Mouse (Mus musculus) 3T3-L1 (cell line): Measurements from ENCODE around the gene Ap4m1.

Experiments used
- DNase-seq: peaks from one replicate; pipeline ENCODE4 v3.0.0-alpha.2; 2015; ENCODE audit warnings: low read depth, low spot score

Ap4m1 gene

DNA sequence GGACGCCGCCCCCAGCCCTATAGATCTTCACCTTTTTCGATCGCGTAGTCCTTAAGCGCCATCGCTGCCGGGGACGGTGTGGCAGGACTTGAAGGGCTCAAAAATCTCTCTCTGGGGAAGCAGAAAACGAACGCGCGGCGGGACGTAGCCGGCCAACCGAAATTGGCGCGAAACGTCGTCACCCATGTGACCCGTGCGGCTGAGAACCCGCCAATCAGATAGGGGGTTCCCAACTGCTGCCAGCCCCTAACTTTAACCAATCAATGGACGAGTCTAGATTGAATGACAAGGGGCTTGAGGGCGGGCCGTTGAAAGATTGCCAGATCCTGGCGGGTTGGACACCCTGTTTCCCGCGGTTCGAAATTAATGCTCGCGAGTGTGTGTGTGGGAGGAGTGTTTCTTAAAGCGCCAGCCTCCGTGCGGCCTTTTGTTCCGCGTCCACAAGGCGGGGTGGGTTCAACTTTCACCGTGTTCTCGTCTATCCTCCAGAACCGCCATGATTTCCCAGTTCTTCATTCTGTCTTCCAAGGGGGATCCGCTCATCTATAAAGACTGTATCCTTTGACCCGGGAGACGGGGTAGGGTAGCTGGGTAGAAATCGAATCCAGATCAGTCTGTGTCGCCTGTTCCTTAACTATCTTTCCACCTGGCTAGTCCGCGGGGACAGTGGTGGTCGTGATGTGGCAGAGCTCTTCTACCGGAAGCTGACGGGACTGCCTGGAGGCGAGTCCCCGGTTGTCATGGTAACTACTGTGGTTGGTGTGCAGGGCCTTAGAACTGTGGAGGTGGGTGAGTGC, at the start of gene Ap4m1, which contains the start of gene Mcm7:
Ap4m1 (plus strand) TSS at position 308 of the 797 bp plus-strand sequence.
Mcm7 (minus strand) TSS at position 728 of the 797 bp plus-strand sequence.
- peak; percentile 100 for DNase-seq

DNA sequence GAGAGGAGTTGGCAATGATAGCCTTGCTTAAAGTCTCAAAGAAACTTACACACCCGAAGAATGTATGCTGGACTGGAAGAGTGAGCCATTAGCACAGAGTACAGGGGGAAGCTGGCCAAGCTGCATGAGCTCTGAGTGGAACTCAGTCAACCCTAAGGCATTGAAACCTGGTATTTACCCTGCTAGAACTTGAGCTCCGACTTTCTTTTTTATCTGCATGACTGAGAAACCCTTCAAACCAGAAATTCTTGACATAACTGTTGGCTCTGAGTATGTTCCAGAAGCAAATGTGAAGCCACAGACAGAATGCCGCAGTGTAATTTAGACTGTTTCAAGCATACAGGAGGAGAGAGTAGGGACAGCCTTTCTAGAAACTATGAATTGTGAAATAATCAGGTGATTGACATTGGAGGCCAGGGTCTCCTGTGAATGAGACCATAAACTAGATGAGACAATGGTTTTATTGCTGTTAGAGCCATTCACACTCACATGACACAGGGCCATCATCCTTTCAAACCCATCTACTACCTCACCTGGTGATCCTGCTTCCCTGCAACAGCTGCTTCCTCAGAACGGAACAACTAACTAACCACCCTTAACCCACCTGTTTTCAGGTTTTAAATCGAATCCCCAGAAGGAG, 39.3 kb upstream of the Ap4m1 start:
- no peak for DNase-seq

DNA sequence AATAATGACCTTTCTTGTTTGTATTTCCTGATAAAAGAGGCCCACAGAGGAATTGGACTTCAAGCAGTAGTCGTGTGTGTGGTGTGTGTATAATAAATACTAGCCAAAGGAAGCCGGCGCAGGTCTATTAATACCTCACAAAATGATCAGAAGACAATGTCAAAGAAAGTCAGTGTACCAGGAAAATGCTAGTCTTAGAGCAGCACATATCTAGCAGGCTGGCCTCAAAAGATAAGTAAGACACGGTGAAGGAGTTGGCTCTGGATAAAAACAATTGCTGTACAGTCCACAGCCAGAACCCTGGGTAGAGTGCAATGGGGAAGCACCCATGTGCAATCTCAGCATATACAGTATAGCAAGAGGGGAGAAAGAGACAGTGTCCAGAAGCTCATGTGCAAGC, 34.5 kb upstream of the Ap4m1 start:
- no peak for DNase-seq

- DNase-seq: peak; percentile 86
Observed at GRCm38 (mm10) chr5:138137935-138138549, 33.8 kb upstream of the Ap4m1 start.

GRCm38 (mm10) chr5:138138585-138138984, 33.2 kb upstream of the Ap4m1 start:
- no peak for DNase-seq

DNA sequence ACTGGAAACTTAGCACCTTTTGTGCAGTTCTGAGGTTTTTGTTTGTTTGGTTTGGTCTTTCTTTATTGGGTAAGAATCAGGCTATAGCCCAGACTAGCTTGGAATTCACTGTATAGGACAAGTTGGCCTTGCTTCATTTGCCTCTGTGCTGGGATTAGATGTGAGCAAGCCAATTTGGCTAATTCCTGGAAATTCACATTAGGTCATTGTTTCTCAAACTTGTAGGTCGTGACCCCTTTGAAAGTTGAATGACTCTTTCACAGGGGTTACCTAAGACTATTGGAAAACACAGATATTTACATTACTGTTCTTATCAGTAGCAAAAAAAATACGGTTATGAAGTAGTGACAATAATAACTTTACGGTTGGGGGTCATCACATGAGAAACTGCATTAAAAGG, 17.4 kb upstream of the Ap4m1 start:
- no peak for DNase-seq

- DNase-seq: peak; percentile 100
Observed at GRCm38 (mm10) chr5:138155443-138155976, 16.3 kb upstream of the Ap4m1 start, which contains the start of gene Zfp113. Gene Zfp113, minus strand, starts transcription at chr5:138155744.

DNA sequence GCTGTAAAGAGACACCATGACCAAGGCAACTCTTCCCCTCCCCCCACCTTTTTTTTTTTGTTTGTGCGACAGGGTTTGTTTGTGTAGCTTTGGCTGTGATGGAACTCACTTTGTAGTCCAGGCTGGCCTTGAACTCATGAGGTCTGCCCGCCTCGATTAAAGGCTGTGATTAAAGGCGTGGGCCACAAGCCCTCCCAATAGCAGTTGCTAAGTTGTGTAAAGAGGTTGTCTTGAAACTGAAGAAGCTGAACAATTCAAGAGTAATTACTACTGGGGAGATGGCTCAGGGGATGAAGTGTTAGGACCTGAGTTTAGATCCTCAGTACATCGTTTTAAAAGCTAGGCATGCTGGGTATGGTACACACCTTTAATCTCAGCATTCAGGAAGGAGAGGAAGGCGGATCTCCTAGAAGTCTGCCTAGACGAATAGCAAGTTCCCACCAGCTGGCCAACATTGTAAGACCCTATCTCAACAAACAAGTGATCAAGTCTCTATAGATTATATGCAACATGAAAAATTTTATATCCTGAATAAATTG, 11.5 kb upstream of the Ap4m1 start:
- DNase-seq: no peak

DNA sequence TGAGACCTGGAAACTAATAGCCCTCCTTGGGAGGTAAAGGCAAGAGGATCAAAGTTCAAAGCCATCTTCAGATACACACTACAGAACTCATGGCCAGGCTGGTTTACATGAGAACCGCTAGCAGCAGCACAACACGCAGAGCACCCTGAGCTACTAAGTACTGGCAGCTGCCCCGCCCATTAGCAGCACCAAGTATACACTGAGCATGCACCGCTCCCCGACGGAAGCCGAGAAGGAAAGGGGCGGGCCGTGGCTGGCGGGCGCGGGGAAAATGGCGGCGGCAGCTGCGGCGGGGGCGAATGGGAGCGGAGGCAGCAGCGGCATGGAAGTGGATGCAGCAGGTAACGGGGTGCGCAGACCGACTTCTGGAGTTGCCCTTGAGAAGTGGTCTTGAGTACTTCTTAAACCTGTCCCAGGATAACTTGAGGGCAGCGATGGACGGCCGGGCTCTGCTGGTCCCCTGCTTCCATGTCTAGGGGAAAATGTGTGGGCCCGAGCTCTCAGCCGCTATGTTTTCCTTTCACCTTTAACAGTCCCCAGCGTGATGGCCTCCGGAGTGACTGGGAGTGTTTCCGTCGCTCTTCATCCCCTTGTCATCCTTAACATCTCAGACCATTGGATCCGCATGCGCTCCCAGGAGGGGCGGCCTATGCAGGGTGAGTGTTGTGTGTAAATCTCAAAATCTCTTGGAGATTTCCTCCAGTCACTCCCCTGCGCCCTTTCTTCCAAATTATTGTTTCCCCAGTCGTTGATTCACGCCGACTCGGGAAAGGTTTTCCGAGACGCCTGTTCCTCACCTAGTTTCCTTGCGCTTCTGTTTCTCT, 10.7 kb upstream of the Ap4m1 start, which contains the start of gene Cops6:
Cops6 (plus strand) TSS at position 230 of the 824 bp plus-strand sequence.
- peak; percentile 96 for DNase-seq

DNA sequence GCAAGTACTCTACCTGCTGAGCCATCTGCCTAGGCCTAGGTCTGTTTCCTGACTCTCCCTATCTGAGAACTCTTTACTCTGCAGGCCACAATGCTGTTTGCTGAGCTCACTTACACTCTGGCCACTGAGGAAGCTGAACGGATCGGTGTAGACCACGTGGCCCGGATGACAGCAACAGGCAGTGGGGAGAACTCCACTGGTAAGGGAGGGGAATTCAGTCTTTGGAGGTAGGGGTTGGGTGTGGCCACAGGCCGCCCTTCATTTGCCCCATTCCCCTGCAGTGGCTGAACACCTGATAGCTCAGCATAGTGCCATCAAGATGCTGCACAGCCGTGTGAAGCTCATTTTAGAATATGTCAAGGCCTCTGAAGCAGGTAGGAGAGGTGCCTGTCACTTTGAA, 8.8 kb upstream of the Ap4m1 start:
- DNase-seq: no peak

DNA sequence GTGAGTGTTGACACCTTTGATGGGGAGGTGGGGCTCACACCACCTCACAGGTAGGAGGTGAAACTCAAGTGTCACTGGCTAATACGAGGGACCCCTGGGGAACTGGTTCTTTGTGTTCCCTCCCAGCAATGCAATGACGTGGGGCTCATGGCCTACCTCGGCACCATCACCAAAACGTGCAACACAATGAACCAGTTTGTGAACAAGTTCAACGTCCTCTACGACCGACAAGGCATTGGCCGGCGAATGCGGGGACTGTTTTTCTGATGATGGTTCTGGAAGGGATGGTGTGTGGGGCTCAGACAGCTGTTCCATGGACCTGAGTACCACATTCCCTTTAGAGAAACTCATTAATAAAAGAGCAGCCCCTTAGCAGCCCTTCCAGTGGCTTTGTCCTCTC, 8.2 kb upstream of the Ap4m1 start:
- DNase-seq: no peak

DNA sequence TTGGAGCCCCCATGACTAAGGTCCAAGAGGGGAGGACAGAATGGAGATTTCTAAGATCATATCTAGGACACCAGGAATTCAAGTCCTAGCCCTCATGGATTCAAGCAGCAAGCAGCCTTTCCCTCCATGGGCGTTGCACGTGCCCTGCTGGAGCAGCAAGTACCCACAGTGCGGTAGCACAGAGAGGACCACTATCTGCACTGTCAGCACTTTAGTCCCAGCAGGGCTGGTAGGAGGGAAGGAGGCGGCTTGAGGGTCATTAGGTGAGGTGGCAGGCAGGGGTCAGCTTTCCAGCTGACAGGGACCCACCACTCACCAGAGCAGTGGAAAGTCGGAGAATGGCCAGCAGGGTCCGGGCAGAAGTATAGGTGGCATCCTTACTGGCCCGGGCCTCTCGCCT, 6.2 kb upstream of the Ap4m1 start:
- no peak for DNase-seq

DNA sequence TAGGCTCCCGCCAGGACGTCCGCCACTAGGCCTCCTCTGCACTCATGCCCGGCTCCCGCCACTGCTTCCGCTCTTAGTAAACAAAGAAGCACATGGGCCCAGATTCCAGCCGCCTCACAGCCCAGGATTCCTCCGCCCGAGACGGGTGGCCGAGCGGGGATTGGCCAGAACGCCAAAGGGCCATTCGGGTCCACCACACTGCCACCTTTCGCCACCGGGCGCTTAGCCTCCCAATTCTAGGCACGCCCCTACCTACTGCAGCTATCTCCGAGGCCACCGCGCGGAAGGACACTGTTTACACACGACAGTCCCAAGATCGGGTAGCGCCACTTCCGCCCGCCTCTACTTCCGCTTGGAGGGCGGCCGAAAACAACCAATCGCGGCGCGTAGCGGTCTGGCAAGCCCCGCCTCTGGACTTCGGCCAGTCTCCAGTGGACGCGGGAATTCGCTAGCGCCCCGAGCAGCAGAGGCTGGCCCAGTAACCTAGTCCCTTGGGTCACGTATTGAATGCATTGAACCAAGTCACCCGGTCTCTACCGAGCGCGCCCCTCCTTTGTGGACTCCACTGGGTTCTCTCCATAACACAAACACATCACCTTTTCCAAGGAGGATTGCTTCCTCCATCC, 753 bp upstream of the Ap4m1 start:
- DNase-seq: peak; percentile 98

DNA sequence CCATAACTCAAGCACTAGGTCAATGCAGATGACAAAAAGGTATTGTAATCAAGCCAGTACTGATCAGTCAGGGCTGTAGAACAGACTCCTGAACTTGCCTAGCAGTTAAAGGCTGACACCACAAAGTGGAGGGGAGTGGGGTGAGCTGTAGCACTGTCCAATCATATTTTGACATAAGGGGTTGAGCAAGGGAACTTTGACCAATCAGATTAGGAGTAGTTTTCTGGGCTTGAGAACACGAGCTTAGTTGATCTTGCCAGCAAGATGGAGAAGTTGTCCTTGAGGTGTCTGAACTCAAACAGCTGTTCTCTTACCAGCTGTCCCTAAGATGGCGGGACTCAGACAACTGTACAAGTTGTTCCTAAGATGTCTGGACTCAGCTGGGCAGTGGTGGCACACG, 1.4 kb downstream of the Ap4m1 start:
- DNase-seq: peak; percentile 50

DNA sequence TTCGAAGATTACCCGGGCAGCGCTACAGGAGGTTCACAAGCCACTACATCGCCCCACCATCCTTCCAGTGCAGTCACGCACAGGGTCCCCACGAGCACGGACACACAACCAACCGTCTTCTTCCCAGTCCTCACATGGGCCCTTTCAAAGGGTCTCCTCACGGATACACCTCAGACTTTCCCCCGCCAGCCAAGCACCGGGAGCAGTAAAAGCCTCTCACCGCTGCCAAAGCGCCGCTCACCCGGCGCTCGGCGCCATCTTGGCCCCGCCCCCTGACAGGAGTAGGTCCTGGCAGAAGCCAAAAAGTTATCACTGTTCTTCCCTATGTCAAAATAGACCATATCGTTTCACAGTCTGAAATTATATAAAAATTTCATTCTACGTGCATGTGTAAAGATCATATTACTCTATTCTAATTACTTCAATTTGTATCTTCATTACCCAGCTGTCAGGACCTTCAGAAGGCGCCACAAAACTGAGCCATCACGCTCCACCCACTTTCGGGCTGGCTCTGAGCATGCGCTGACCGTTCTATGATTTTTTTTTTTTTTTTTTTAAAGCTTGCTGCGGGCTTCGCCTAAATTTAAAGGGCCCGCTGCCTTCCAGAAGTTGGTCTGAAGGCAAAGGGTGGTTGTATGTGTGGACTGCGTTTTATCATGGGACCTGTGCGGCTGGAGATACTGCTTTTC, 15.3 kb downstream of the Ap4m1 start, which contains the start of the genes Taf6 and Cnpy4:
Taf6 (minus strand) TSS at position 502 of the 689 bp plus-strand sequence.
Cnpy4 (plus strand) TSS at position 536 of the 689 bp plus-strand sequence.
- peak; percentile 94 for DNase-seq

GRCm38 (mm10) chr5:138187661-138188306, 16.0 kb downstream of the Ap4m1 start:
- peak; percentile 97 for DNase-seq

DNA sequence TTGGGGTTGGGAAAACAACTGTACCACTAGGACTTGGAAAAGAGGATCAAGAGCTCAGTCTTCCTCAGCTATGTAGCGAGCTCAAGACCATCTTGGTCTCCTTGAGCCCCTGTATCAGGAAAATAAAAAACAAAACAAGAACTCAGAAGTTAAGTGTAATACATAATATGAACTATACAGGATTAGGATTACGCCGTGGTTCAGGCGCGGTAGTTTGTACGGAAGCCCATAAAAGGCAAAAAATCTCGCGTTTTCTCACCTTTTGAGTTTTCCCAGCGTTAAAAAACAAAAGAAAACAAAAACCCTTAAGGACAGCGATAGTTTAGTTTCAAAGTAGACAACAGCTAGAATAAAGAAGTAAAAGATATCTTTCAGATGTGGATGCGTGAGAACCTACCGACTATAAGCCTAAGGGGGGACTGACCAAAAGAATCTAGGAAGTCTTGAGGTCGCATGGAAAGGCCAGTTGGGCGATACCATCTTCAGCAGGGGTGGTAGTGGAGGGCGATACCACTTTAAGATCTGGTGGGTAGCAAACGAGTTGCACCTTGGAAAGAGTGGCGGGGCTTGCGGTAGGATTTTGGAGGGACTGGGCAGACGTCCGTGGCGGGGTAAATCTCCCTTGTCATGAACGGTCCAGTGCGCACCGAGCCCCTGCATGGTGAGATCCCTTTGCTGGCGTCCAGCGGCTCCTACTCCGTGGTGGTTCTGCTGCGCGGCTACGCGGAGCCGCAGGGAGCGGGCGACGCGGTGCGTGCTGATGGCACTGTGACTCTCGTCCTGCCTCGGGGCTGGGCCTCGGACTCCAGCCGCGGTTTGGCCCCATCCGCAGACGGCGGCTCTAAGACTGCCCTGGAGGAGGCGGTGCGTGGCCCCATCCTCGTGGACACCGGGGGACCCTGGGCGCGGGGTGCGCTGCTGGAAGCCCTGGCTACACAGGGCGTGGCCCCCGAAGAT, 22.2 kb downstream of the Ap4m1 start, which contains the start of gene Mblac1:
Mblac1 (plus strand) TSS at position 544 of the 957 bp plus-strand sequence.
- DNase-seq: peak; percentile 88
